Mouse (Mus musculus) liver, postnatal 0 days (tissue): ENCODE results near the gene Hsph1. TPM values are rescaled to one million over a fixed set of nuclear protein-coding genes. Genes with fewer than 3 reads are reported as not detected.

Experiments used
- ATAC-seq: fragments of 200-750 bp; cut with Nextera tagmentation; 2 replicates; pipeline ENCODE4 v1.8.0; 2017; ENCODE audit warnings: mild to moderate bottlenecking, moderate library complexity
- DNase-seq: peaks from one replicate; pipeline ENCODE4 v3.0.0-alpha.2; 2016
- H3K27ac ChIP-seq: fragments of 300-500 bp; sonication (generic); 2 replicates; pipeline ENCODE4 v1.5.1; 2014; ENCODE audit warnings: antibody characterized with exemption, moderate library complexity, mild to moderate bottlenecking, low read depth
- H3K27me3 ChIP-seq: fragments of 300-500 bp; sonication (generic); 2 replicates; pipeline ENCODE4 v1.6.1; 2014; ENCODE audit warnings: low read length, control low read depth, mixed read lengths; ENCODE audit not compliant: insufficient read depth
- H3K36me3 ChIP-seq: fragments of 300-500 bp; sonication (generic); replicated peaks from 2 replicates; pipeline ENCODE4 v1.6.1; 2014; ENCODE audit warnings: mild to moderate bottlenecking, control low read depth, low read length, moderate library complexity, mixed read lengths; ENCODE audit not compliant: insufficient read depth
- H3K4me1 ChIP-seq: fragments of 300-500 bp; sonication (generic); 2 replicates; pipeline ENCODE4 v1.6.1; 2014; ENCODE audit warnings: antibody characterized with exemption, mild to moderate bottlenecking, control low read depth; ENCODE audit not compliant: insufficient read depth
- H3K4me2 ChIP-seq: fragments of 300-500 bp; sonication (generic); 2 replicates; pipeline ENCODE4 v1.6.1; 2014; ENCODE audit warnings: low read depth, mild to moderate bottlenecking, low read length, moderate library complexity, mixed read lengths
- H3K4me3 ChIP-seq: fragments of 300-500 bp; sonication (generic); 2 replicates; pipeline ENCODE4 v1.5.1; 2014; ENCODE audit warnings: low read depth, low read length
- H3K9ac ChIP-seq: fragments of 300-500 bp; sonication (generic); replicated peaks from 2 replicates; pipeline ENCODE4 v1.6.1; 2014; ENCODE audit warnings: mild to moderate bottlenecking, moderate library complexity
- H3K9me3 ChIP-seq: fragments of 300-500 bp; sonication (generic); 2 replicates; pipeline ENCODE4 v1.6.1; 2016; ENCODE audit warnings: mild to moderate bottlenecking, control low read depth, low read length, mixed read lengths
- CTCF ChIP-seq: sonication (generic); IDR thresholded peaks from 2 replicates; pipeline ENCODE4 v1.5.1; 2016; ENCODE audit warnings: antibody characterized with exemption, low read depth
- EP300 ChIP-seq: IDR thresholded peaks from 2 replicates; pipeline ENCODE4 v1.6.1; 2016; ENCODE audit warnings: antibody characterized with exemption, low read depth, mild to moderate bottlenecking
- WGBS: fragments of 180-500 bp; shearing (Covaris S2); extraction: QIAGEN DNeasy Blood & Tissue Kit; methylation state at CpG from one replicate; pipeline ENCODE4 v1.1.7; 2014; ENCODE audit not compliant: insufficient replicate concordance; 5-methylcytosine and 5-hydroxymethylcytosine counted together
- polyA plus RNA-seq: library from polyadenylated mRNA; unstranded; fragments of >200 nt; fragmentation: Nextera tagmentation; extraction: Ambion mirVana; gene quantifications from 2 replicates; pipeline ENCODE4 v1.2.1, GENCODE M21; 2015

The Hsph1 gene
- polyA plus RNA-seq, 1 experiment from 2014 or later = 6.4 TPM

- no peak for TF ChIP-seq CTCF
- no peak for TF ChIP-seq EP300
- Histone ChIP-seq H3K27me3 (no peaks in the 10 kb centered on the region), H3K36me3 (no peaks in the 10 kb centered on the region), H3K27ac (no peak overlapping the region), H3K4me2 (no peak overlapping the region; the same call in 1 of the 2 replicates), H3K4me3 (no peak overlapping the region), H3K9me3 (no peaks in the 10 kb centered on the region), H3K4me1 (no peaks in the 10 kb centered on the region), H3K9ac (no peak overlapping the region)
- no peak for DNase-seq
- WGBS = 76% methylated on average over 11 of the region's 11 CpGs
- no peak for ATAC-seq
Measured at GRCm38 (mm10) chr5:149642783-149643509, 6.8 kb upstream of the Hsph1 start.

GRCm38 (mm10) chr5:149642366-149642765 is 6.2 kb upstream of the Hsph1 start:
- H3K9ac ChIP-seq = no peak overlapping the region
- H3K9me3 ChIP-seq = no peaks in the 10 kb centered on the region
- no peak overlapping the region for H3K27ac ChIP-seq
- WGBS = 57% methylated on average over 6 of the region's 6 CpGs
- H3K4me3 ChIP-seq = no peak overlapping the region
- ATAC-seq (0 out of 2 replicates have a peak, but pooled peaks have one; percentile 40), DNase-seq (no peak)
- H3K4me2 ChIP-seq = no peak overlapping the region
- H3K4me1 ChIP-seq = peaks cover under 1% of the 10 kb centered on the region; the same call in 1 of the 2 replicates
- H3K27me3 ChIP-seq = no peaks in the 10 kb centered on the region
- peak; percentile 53 for TF ChIP-seq CTCF
- TF ChIP-seq EP300 = no peak
- H3K36me3 ChIP-seq = no peaks in the 10 kb centered on the region

GRCm38 (mm10) chr5:149641277-149641892 is 5.2 kb upstream of the Hsph1 start:
- no peak for TF ChIP-seq EP300
- no peak for TF ChIP-seq CTCF
- ATAC-seq = no peak
- Histone ChIP-seq H3K4me2 (no peak overlapping the region), H3K9ac (no peak overlapping the region), H3K27me3 (no peaks in the 10 kb centered on the region), H3K4me1 (peaks cover 2% of the 10 kb centered on the region; the same call in 1 of the 2 replicates), H3K36me3 (no peaks in the 10 kb centered on the region), H3K4me3 (no peak overlapping the region), H3K27ac (no peak overlapping the region), H3K9me3 (no peaks in the 10 kb centered on the region)
- 68% methylated on average over 8 of the region's 8 CpGs for WGBS
- no peak for DNase-seq

GRCm38 (mm10) chr5:149637306-149637705 is 1.1 kb upstream of the Hsph1 start:
- Histone ChIP-seq H3K9ac (no peak overlapping the region), H3K9me3 (no peaks in the 10 kb centered on the region), H3K27ac (no peak overlapping the region), H3K4me1 (peaks cover 11% of the 10 kb centered on the region), H3K27me3 (no peaks in the 10 kb centered on the region), H3K4me3 (no peak overlapping the region), H3K36me3 (peaks cover 3% of the 10 kb centered on the region; the same call in 1 of the 2 replicates), H3K4me2 (peak overlapping the region; percentile 99)
- WGBS = 60% methylated on average over 8 of the region's 8 CpGs
- no peak for ATAC-seq
- DNase-seq = no peak
- TF ChIP-seq CTCF (no peak), EP300 (no peak)

- H3K4me1 ChIP-seq = peaks cover 11% of the 10 kb centered on the region
- no peaks in the 10 kb centered on the region for H3K27me3 ChIP-seq
- ATAC-seq = no peak
- H3K27ac ChIP-seq = peak overlapping the region; percentile 50
- 1% methylated on average over 24 of the region's 24 CpGs for WGBS
- no peaks in the 10 kb centered on the region for H3K9me3 ChIP-seq
- no peak for DNase-seq
- TF ChIP-seq EP300 = no peak
- peak overlapping the region; percentile 60 for H3K9ac ChIP-seq
- peaks cover 19% of the 10 kb centered on the region for H3K36me3 ChIP-seq
- H3K4me3 ChIP-seq = peak overlapping the region; percentile 66
- peak overlapping the region; percentile 99 for H3K4me2 ChIP-seq
Measured at GRCm38 (mm10) chr5:149635556-149635955, 620 bp downstream of the Hsph1 start.

- no peaks in the 10 kb centered on the region for H3K27me3 ChIP-seq
- H3K36me3 ChIP-seq = peaks cover 28% of the 10 kb centered on the region
- peaks cover 11% of the 10 kb centered on the region for H3K4me1 ChIP-seq
- WGBS = 73% methylated on average over 11 of the region's 11 CpGs
- H3K27ac ChIP-seq = no peak overlapping the region
- H3K4me2 ChIP-seq = peak overlapping the region; percentile 99
- no peak for TF ChIP-seq EP300
- TF ChIP-seq CTCF = no peak
- DNase-seq (no peak), ATAC-seq (no peak)
- H3K9me3 ChIP-seq = no peaks in the 10 kb centered on the region
- H3K4me3 ChIP-seq = peak overlapping the region; percentile 66
- H3K9ac ChIP-seq = no peak overlapping the region
Measured at GRCm38 (mm10) chr5:149634409-149635035, 1.7 kb downstream of the Hsph1 start.
